Mouse (Mus musculus): ENCODE measurements around the gene Slc15a5.
"Not testable (repeated sequence)": the region's sequence is repeated elsewhere in the genome, so short reads cannot be mapped to it uniquely, and the experiment has no call there.

Gene Slc15a5

DNA sequence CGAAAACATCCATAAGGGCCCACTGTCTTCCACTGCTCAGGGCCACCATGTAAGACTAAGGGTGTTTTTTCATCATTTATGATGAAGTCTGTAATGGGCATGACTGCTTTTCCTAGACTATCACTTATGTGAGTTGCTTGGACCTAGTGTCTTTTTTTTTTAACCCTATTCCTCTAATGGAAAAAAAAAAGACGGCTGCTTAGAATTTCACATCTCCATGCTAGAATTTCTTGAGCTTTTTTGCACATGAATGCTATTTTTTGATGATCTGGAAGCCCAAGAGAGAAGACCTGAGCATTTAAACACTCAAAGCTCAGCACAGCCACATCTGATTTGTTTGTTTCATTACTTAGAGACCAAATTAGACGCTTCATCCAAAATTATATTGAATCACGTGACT lies at the start of gene Slc15a5:
TSS of gene Slc15a5 (minus strand) at position 101 of the 400 bp plus-strand sequence.
- no peak for DNase-seq (ENCODE audit: low spot score)

- DNase-seq (ENCODE audit: low spot score), result no peak
These were observed 48.9 kb upstream of the Slc15a5 start for GRCm38 (mm10) chr6:138128392-138129335.

DNA sequence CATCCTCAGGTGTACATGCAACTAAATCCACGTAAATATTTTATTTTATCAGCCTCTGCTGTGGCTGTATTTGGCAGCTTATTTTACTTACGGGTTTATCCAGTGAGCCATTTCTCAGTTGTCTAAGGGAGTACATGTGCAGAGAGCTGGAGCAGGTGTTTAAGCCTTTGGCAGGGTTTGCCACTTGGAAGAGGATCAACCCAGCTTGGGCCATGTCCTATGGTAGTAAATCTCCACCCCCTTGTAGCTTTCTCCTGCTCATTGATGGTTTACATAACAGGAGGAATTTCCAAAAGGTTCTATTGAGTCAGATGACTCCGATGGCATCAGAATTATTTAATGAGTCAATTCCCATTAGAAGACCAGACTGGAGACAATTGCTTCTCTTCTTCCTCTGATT lies 37.8 kb upstream of the Slc15a5 start:
- DNase-seq (ENCODE audit: low spot score), result no peak

GRCm38 (mm10) chr6:138104559-138104958 lies 24.8 kb upstream of the Slc15a5 start:
- DNase-seq (ENCODE audit: low spot score), result no peak

DNA sequence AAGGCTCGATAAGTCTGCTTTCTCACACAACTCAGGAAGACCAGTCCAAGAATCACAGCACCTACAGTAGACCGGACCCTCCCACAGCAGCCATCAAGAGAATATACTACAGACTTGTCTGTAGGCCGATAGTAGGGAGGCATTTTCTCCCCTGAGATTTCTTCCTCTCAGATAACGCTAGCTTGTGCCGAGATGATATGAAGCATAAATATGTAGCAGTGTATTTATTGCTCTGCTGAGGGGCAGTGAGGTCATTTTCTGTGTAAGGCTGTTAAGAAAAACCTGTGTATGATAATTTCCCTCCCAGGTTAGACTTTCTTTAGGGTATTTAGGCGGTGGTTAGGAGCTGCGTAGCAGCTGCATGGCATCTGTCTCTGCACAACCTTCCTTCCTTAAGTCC lies 23.2 kb upstream of the Slc15a5 start:
- DNase-seq (ENCODE audit: low spot score), result no peak

DNA sequence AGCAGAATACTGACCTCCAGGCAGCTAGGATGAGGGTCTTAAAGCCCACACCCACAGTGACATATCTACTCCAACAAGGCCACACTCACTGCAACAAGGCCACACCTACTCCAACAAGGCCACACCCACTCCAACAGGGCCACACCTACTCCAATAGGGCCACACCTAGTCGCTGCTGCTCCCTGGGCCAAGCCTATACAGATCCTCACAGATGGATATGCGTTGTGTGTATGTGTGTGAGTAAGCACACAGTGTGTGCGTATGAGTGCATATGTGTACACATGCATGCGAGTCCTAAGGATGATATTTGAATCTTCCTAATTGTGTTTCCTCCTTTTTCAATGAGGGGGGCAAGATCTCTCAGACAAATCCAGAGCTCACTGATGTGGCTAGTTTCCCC lies 22.1 kb upstream of the Slc15a5 start:
- DNase-seq (ENCODE audit: low spot score), result no peak

DNA sequence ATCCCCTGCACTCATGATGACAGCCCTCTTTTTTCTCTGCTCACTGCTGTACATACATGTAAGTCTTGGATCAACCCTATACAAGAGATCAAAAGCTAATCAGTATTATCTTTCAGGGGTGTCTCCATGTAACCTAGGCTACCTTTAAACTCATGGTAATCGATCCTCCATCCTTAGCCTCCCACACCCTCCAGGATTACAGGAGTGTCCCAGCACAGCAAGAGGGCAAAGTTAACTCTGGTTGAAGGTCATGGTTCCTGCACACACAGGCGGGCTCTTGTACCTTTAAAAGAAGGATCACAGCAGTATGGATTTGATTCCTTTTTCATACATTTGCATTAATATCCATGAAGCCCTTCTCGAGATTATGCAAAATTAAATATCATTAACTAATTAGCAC lies 19.9 kb upstream of the Slc15a5 start:
- DNase-seq (ENCODE audit: low spot score), result no peak

DNA sequence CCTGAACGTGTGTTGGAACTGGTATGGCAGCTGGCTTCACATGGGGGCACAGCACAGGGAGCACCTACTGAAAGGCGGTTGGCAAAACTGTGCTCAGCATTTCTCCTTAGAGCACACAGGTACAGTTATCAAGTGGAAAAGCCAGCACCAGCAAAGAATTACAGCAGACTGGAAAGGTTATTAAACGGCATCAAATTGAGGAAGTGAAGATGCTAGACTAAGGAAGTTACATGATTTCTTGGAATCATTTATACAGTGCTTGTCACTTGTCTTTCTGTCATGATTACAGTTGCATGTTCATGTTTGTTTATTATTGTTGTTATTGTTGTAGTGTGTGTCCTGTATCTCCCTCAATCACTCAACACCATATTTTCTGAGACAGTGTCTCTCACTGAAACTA lies 15.3 kb upstream of the Slc15a5 start:
- no peak for DNase-seq (ENCODE audit: low spot score)

DNA sequence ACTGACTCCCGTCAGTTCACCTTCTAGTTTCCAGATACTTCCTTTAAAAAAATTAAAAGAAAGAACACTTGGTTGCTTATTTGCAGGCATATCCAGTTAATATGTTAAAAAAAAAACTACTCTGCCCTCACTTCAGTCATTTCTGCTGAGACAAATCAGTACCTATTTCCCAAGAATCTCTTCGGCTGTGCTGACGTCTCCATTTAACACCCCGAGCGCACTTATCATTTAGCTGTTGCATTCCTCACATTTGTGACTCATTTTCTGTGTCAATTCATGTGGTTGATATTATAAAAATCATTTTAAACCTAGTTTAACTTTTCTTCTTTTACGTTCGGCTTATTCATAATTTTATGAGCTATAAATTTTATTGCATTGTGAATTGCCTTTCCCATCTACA lies 12.7 kb upstream of the Slc15a5 start:
- no peak for DNase-seq (ENCODE audit: low spot score)

- DNase-seq (ENCODE audit: low spot score), result no peak
These were observed 9.4 kb upstream of the Slc15a5 start for GRCm38 (mm10) chr6:138089084-138089483.

DNA sequence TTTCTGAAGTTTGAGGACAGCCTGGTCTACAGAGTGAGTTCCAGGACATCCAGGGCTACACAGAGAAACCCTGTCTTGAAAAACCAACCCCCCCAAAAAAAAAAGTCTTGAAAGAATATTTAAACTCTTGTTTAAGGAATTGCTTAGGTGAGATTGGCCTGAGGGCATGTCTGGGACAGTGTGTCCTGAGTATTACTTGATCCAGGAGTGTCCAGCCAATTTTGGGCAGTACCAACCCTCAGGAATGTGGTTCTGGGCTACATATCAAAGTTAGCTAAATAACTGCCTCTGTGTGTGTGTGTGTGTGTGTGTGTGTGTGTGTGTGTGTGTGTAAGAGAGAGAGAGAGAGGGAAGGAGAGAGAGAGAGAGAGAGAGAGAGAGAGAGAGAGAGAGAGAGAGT lies 6.7 kb upstream of the Slc15a5 start:
- not testable (repeated sequence) for DNase-seq (ENCODE audit: low spot score)

DNA sequence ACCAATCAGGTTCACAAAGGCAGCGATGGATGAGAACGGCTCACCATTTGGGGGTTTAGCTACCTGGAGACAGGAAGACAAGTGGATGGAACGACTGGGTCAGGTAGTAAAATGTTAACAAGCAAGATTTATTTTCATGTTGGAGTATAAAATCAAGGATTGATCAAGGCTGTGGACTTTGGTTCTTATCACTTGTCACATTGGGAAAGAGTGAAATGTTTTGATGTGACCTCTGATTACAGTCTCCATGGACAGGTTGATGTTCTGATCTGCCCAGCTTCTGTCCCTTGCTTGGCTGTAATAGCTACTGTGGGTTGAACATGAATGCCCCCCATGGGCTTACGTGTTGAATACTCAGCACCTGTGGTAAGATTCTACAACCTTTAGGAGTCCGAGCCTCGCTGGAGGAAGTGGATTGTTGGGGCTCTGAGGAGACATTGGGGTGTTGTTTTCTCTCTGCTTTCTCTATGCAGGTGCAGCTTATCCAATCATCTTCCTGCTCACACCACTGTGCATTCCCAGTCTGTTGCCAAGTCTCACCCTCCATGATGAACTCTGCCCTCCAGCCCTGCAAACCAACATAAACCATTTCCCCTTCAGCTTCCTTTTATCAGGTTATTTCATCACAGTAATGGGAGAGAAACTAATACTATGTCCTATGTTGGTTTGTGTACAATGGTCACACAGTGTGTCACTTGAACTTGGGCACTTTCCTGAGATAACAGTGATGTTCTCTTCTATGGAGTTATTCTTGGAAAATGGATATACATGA lies 1.2 kb upstream of the Slc15a5 start:
- DNase-seq (ENCODE audit: low spot score), result no peak

GRCm38 (mm10) chr6:138077681-138078439 lies 1.9 kb downstream of the Slc15a5 start:
- no peak for DNase-seq (ENCODE audit: low spot score)

DNA sequence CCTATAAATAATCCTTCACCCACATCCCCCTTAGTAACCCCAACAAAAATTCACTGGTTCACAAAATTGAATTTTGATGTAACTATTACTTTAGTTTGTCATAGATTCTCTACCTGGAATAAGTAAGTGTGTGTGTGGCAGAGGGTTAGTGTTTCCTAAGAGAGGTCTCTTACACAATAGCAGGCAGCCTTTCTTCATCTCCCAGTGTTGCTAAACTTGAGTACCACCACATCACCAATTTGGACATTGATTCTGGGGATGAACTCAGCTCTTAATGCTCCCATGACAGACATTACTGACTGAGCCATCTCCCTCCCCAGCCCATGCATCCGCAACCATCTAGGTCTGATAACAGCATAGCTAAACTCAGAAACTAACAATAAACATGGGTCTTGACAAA lies 4.0 kb downstream of the Slc15a5 start:
- DNase-seq (ENCODE audit: low spot score), result no peak

DNA sequence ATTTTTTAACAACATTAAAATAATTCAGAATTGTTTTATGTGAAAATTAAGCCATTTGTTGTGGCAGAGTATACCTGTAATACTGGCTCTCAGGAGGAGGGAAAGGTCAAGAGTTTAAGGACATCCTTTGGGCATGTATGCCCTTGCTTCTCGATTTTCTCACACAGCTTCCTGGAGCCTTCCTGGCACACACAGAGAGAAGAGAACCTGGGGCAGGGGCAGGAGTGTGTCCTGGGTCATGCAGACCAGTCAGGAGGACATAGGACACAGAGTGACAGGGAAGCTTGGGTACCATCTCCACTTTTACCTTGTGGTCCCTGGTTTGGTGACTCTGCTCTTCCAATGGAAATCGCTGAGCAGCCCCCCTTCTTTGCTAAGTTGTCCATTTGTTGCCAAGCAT lies 6.2 kb downstream of the Slc15a5 start:
- DNase-seq (ENCODE audit: low spot score), result no peak

- DNase-seq (ENCODE audit: low spot score), result no peak
These were observed 6.8 kb downstream of the Slc15a5 start for GRCm38 (mm10) chr6:138072963-138073339.

DNA sequence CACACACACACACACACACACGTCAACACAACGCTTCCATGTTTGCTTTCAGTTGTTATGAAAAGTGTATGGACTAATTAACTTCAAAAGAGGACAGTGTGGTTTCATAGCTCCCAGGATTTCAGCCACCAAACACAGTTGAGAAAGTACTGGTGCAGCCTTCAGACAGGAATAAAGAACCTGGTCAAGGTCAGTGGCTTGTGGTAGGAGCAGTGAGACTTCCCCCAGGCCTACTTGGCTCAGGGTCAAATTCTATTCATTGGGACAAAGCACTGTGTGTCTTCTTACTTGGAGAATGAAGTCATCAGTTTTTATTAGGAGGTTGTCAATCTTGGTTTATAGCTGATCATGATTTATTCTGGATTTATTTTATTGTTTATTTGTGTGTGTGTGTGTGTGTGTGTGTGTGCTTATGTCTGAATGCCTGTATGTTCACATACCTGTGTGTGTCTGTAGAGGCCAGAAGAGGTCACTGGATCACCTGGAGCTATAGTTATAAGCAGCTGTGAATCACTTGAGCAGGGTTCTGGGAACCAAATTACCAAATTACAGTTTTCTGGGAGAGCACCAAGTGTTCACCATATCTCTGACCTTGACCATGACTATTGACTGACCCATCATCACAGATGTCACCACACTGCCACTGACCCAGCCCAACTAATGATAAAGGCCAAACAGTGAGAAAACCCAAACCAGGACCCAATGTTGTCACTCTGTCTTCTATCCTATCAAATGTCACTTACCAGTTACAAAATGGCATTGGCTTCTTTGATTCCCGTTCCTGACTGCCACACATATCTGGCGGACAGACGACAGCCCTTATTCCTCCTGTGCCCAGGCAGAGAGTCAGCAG lies 7.4 kb downstream of the Slc15a5 start:
- no peak for DNase-seq (ENCODE audit: low spot score)

DNA sequence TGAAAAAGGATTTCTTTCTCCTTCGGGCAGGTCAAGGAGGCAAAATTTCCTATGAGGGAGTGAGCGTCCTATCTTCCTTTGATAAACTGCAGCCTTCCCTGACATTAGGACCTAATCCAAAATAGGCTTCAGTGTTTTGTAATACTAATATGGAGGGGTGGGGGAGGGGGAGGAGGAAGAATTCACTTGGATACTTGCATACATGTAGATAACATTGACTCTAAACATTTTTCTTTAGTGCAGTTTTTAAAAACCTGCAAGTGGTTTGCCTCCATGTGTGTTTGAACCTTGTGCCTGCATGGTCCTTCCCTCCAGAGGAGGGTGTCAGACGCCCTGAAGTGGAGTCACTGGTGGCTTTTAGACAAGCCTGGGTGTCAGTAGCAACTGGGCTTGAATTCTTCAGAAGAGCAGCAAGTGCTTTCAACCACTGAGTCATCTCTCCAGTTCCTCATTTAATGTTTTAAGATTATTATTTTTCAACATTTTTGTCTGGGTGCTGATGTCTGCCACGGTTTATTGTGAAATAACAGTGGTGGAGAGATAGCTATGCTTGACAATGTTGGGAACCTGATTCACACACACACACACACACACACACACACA lies 8.1 kb downstream of the Slc15a5 start:
- DNase-seq (ENCODE audit: low spot score), result no peak

DNA sequence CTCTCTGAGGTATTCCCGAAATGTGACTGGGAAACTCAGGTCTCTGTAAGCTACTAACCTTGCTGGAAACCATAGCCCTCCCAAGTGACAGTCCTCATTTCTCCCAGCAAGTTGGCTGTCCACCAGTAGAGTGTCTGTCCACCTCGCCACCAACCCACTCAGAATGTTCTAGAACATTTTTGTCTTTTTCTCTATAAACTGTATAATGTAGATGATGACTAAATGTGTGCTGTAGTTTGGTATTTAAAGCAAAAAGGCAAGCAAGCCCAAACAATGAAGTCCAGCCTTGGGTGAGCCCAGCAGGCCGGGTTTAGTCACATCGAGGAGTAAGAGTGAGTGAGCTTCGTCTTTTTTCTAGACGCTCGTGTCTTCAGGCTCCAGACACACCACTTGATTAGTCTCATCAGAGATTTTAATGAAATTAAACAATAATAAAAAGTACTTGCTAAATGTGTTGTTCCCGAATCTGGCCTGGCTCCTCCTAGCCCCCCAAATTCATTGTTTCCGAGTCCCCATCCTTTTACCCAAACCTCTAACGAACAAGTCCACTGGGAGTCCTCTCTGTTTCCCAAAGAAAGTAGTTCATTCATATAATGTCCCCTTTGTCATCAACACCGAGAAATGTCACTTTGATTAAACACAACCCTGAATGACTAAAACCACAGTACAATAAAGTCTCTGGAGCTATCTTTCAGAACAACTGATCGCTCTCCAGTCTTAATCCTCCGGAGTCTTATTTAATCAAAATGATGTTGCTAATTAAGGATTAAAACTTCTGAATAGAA lies 8.8 kb downstream of the Slc15a5 start:
- no peak for DNase-seq (ENCODE audit: low spot score)

DNA sequence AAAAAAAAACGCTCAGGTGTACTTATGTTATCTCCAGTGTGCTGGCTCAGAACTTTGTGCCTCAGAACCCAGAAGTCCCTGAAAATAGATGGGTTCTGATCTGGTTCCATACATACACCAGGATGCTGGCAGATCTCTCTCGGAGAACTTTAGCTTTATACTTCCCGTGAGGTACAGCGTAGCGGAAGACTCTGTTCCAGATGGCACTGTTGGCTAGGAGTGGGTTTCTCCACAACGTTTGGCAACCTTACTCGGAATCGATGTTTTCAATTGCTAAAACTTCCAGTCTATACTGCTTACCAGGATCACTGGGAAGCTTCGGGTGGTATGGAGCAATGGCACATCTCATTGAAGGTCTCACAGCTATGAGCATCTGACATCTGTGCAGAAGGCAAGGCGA lies 9.8 kb downstream of the Slc15a5 start:
- DNase-seq (ENCODE audit: low spot score), result no peak

All from left cerebral cortex, adult 11 months (tissue).